Mouse (Mus musculus) heart, postnatal 0 days (tissue): ENCODE measurements at regions not wholly inside any gene's neighbourhood (a gene's known extent, or its start where the extent isn't known, plus 50 kb on each side); places are given as distances from the start of the nearest gene placed in this dataset.

Experiments
- ATAC-seq: fragments of 200-750 bp; cut with Nextera tagmentation; 2 replicates; pipeline ENCODE4 v1.8.0; 2017; ENCODE audit warnings: low read depth, moderate number of reproducible peaks, moderate library complexity; ENCODE audit not compliant: insufficient read depth
- DNase-seq: peaks from one replicate; pipeline ENCODE4 v3.0.0-alpha.2; 2016; ENCODE audit warnings: low spot score
- H3K27ac ChIP-seq: fragments of 300-500 bp; sonication (generic); 2 replicates; pipeline ENCODE4 v1.5.1; 2014; ENCODE audit warnings: low read depth, mild to moderate bottlenecking
- H3K27me3 ChIP-seq: fragments of 300-500 bp; sonication (generic); 2 replicates; pipeline ENCODE4 v1.6.1; 2014; ENCODE audit warnings: low read length, mixed read lengths; ENCODE audit not compliant: control insufficient read depth, insufficient read depth
- H3K36me3 ChIP-seq: fragments of 300-500 bp; sonication (generic); replicated peaks from 2 replicates; pipeline ENCODE4 v1.6.1; 2014; ENCODE audit warnings: low read length, mixed read lengths; ENCODE audit not compliant: control insufficient read depth, insufficient read depth
- H3K4me1 ChIP-seq: fragments of 300-500 bp; sonication (generic); 2 replicates; pipeline ENCODE4 v1.6.1; 2014; ENCODE audit warnings: antibody characterized with exemption; ENCODE audit not compliant: control insufficient read depth, insufficient read depth
- H3K4me2 ChIP-seq: fragments of 300-500 bp; sonication (generic); 2 replicates; pipeline ENCODE4 v1.6.1; 2014; ENCODE audit warnings: low read depth, mild to moderate bottlenecking, low read length, moderate library complexity
- H3K4me3 ChIP-seq: fragments of 300-500 bp; sonication (generic); 2 replicates; pipeline ENCODE4 v1.5.1; 2014; ENCODE audit warnings: low read depth, low read length
- H3K9ac ChIP-seq: fragments of 300-500 bp; sonication (generic); replicated peaks from 2 replicates; pipeline ENCODE4 v1.6.1; 2014; ENCODE audit warnings: low read depth, low read length, mixed read lengths
- H3K9me3 ChIP-seq: fragments of 300-500 bp; sonication (generic); replicated peaks from 2 replicates; pipeline ENCODE4 v1.6.1; 2016; ENCODE audit warnings: low read length; ENCODE audit not compliant: control insufficient read depth
- CTCF ChIP-seq: IDR thresholded peaks from 2 replicates; pipeline ENCODE4 v1.5.1; 2016; ENCODE audit warnings: antibody characterized with exemption, control low read depth, low read depth
- EP300 ChIP-seq: IDR thresholded peaks from 2 replicates; pipeline ENCODE4 v1.6.1; 2016; ENCODE audit warnings: antibody characterized with exemption, low read depth
- WGBS: fragments of 180-500 bp; shearing (Covaris S2); extraction: QIAGEN DNeasy Blood & Tissue Kit; methylation state at CpG from one replicate; pipeline ENCODE4 v1.1.7; 2014; 5-methylcytosine and 5-hydroxymethylcytosine counted together

- H3K4me2 ChIP-seq, result no peak overlapping the region
- no peaks in the 10 kb centered on the region for H3K27me3 ChIP-seq
- 61% methylated on average over 2 of the region's 2 CpGs for WGBS
- no peak overlapping the region for H3K4me3 ChIP-seq
- no peaks in the 10 kb centered on the region for H3K9me3 ChIP-seq
- no peak overlapping the region for H3K27ac ChIP-seq
- no peak for TF ChIP-seq CTCF
- no peak for TF ChIP-seq EP300
- DNase-seq (no peak), ATAC-seq (no peak)
- H3K4me1 ChIP-seq, result no peaks in the 10 kb centered on the region
- no peak overlapping the region for H3K9ac ChIP-seq
- no peaks in the 10 kb centered on the region for H3K36me3 ChIP-seq
Measured at GRCm38 (mm10) chr10:38516636-38517035, 304.9 kb downstream of the Rfpl4b start.
